Mouse (Mus musculus) midbrain, embryonic 15.5 days (tissue): ENCODE data around the gene Prkab1. TPM values are rescaled to one million over a fixed set of nuclear protein-coding genes. Genes with fewer than 3 reads are reported as not detected.

Experiments
- ATAC-seq: fragments of 200-750 bp; cut with Nextera tagmentation; replicated peaks from 2 replicates; pipeline ENCODE4 v1.8.0; 2017; ENCODE audit warnings: moderate TSS enrichment
- H3K27ac ChIP-seq: fragments of 300-500 bp; sonication (generic); 2 replicates; pipeline ENCODE4 v1.5.1; 2015; ENCODE audit warnings: mild to moderate bottlenecking, inconsistent platforms
- H3K27me3 ChIP-seq: fragments of 300-500 bp; sonication (generic); replicated peaks from 2 replicates; pipeline ENCODE4 v1.6.1; 2015; ENCODE audit warnings: inconsistent platforms
- H3K36me3 ChIP-seq: fragments of 300-500 bp; sonication (generic); replicated peaks from 2 replicates; pipeline ENCODE4 v1.6.1; 2015; ENCODE audit warnings: inconsistent platforms
- H3K4me1 ChIP-seq: fragments of 300-500 bp; sonication (generic); 2 replicates; pipeline ENCODE4 v1.6.1; 2015; ENCODE audit warnings: inconsistent platforms
- H3K4me2 ChIP-seq: fragments of 300-500 bp; sonication (generic); 2 replicates; pipeline ENCODE4 v1.6.1; 2015; ENCODE audit warnings: inconsistent platforms, mild to moderate bottlenecking, moderate library complexity
- H3K4me3 ChIP-seq: fragments of 300-500 bp; sonication (generic); 2 replicates; pipeline ENCODE4 v1.5.1; 2015; ENCODE audit warnings: mild to moderate bottlenecking, inconsistent platforms
- H3K9ac ChIP-seq: fragments of 300-500 bp; sonication (generic); 2 replicates; pipeline ENCODE4 v1.6.1; 2015; ENCODE audit warnings: mild to moderate bottlenecking, inconsistent platforms
- H3K9me3 ChIP-seq: fragments of 300-500 bp; sonication (generic); 2 replicates; pipeline ENCODE4 v1.6.1; 2016; ENCODE audit warnings: inconsistent platforms
- WGBS: fragments of 180-500 bp; shearing (Covaris S2); methylation state at CpG from one replicate; pipeline ENCODE4 v1.1.7; 2015; ENCODE audit warnings: mixed read lengths; 5-methylcytosine and 5-hydroxymethylcytosine counted together
- polyA plus RNA-seq: library from polyadenylated mRNA; unstranded; fragments of >200 nt; fragmentation: Nextera tagmentation; extraction: Ambion mirVana; gene quantifications from 2 replicates; pipeline ENCODE4 v1.2.1, GENCODE M21; 2015

Prkab1 gene
- 59.0 and 59.8 TPM in 2 replicates for polyA plus RNA-seq

DNA sequence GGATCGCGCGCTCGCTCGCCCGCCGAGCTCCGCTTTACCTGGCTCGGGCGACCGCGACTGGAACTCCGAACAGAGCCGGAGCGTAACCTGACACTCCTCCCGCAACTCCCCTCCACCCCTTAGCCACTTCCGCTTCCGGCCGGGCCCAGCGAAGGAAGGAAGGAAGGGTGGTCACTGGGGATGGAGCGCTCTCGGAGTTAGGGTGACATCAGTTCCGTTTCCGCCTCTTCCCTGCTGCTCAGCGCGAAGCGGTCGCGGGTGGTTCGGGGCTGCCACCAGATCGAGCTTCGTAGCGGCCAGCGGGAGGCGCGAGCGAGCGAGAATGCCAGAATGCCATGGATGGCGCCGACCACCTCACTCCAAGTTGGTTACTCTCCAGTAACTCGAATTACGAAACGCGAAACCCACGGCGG is at the start of gene Prkab1:
Gene Prkab1 (minus strand): TSS at position 182 of the 413 bp plus-strand sequence.
- H3K36me3 ChIP-seq: peaks cover 20% of the 10 kb centered on the region
- H3K27me3 ChIP-seq: 0 out of 2 replicates have a peak, but pooled peaks cover 3% of the 10 kb centered on the region
- peak; percentile 98 for ATAC-seq
- H3K4me2 ChIP-seq: peak within 1 kb of the TSS; percentile 91
- peak within 1 kb of the TSS; percentile 80 for H3K4me3 ChIP-seq
- peak within 1 kb of the TSS; percentile 64 for H3K27ac ChIP-seq
- under 1% methylated on average over 46 of the region's 46 CpGs for WGBS
- no peaks in the 10 kb centered on the region for H3K9me3 ChIP-seq
- H3K9ac ChIP-seq: peak within 1 kb of the TSS; percentile 74
- H3K4me1 ChIP-seq: peaks cover 19% of the 10 kb centered on the region

DNA sequence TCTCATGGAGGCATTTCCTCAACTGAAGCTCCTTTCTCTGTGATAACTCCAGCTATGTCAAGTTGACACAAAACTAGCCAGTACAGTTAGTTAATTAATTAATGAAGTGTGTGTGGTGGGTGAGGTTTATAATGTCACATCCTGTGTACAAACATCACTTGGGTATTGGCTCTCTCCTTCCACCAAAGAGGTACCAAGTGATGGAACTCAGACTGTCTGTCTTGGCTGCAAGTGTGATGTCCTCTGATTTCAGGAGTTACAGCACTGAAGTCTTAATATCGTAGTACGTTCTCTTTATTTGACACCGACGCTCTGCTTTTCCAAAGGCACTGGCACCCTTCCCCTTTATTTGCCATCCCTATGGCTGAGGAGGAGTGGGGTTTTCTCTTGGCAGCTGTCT is 45.3 kb upstream of the Prkab1 start:
- Histone ChIP-seq H3K27me3 (no peaks in the 10 kb centered on the region), H3K4me2 (no peak overlapping the region), H3K27ac (no peak overlapping the region), H3K9me3 (no peaks in the 10 kb centered on the region), H3K9ac (no peak overlapping the region), H3K4me1 (no peaks in the 10 kb centered on the region), H3K36me3 (no peaks in the 10 kb centered on the region), H3K4me3 (no peak overlapping the region)
- no peak for ATAC-seq
- 97% methylated on average over 4 of the region's 4 CpGs for WGBS

DNA sequence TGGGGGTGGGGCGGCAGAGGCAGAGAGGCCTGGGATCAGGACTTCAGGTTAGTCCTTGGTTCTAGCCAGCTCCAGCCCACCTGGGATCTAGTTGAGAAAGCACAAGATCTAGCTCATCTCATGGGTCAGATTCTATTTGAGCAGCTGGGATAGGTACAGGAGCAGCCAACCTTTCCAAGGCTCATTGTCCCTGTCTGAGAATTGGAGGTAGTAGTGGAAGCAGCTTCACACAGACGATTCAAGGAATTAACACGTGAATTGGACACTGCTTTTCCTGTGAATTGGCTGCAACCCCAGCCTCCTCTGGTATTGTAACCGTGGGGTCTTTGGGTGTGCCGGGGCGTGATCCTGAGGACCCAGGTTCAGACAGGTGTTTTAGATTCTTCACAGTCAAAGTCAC is 28.5 kb upstream of the Prkab1 start:
- no peaks in the 10 kb centered on the region for H3K27me3 ChIP-seq
- no peaks in the 10 kb centered on the region for H3K9me3 ChIP-seq
- ATAC-seq: no peak
- no peak overlapping the region for H3K4me2 ChIP-seq
- 61% methylated on average over 6 of the region's 6 CpGs for WGBS
- H3K27ac ChIP-seq: no peak overlapping the region
- no peak overlapping the region for H3K9ac ChIP-seq
- no peaks in the 10 kb centered on the region for H3K36me3 ChIP-seq
- no peak overlapping the region for H3K4me3 ChIP-seq
- no peaks in the 10 kb centered on the region for H3K4me1 ChIP-seq

DNA sequence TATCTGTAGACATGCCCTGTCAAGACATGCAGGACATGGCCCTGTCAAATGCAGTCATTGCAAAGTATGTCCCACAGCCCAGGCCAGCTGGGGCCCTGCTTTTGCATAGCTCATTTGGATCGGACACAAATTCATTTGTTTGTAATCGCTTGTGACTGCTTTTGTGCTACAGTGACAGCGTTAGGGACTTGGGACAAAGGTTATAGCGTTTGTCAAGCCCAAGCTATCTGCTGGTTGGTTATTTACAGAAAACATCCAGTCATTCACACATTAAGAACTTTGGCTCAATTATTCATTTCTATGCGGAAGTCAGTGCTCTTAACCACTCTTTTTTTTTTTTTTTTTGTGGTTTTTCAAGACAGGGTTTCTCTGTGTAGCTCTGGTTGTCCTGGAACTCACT is 27.9 kb upstream of the Prkab1 start:
- H3K27me3 ChIP-seq: no peaks in the 10 kb centered on the region
- no peak overlapping the region for H3K27ac ChIP-seq
- H3K4me3 ChIP-seq: no peak overlapping the region
- WGBS: 87% methylated on average over 5 of the region's 5 CpGs
- no peaks in the 10 kb centered on the region for H3K4me1 ChIP-seq
- no peak overlapping the region for H3K4me2 ChIP-seq
- no peak for ATAC-seq
- H3K9ac ChIP-seq: no peak overlapping the region
- no peaks in the 10 kb centered on the region for H3K36me3 ChIP-seq
- H3K9me3 ChIP-seq: no peaks in the 10 kb centered on the region

DNA sequence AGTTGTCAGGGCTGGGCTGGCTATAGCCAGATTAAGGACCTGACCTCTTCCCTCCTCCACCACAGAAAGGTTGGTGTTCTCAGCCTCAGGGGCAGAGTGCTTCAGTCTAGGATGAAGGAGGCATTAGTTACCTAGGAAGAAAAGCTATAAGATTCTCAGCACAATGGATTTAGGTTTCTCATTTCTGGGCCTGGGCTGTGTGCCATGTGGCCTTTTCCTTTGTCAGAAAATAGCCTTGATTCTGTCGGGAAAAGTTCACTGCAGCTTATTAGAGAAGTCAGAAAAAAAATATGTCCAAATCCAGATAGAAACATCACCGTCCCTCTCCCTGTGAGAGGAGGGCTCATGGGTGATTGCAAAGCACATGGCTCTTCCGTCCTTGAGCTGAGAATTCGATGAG is 25.5 kb upstream of the Prkab1 start:
- Histone ChIP-seq H3K9me3 (no peaks in the 10 kb centered on the region), H3K4me3 (no peak overlapping the region), H3K36me3 (no peaks in the 10 kb centered on the region), H3K4me1 (no peaks in the 10 kb centered on the region), H3K4me2 (no peak overlapping the region), H3K27ac (no peak overlapping the region), H3K27me3 (no peaks in the 10 kb centered on the region), H3K9ac (no peak overlapping the region)
- ATAC-seq: no peak
- 78% methylated on average over 4 of the region's 4 CpGs for WGBS

DNA sequence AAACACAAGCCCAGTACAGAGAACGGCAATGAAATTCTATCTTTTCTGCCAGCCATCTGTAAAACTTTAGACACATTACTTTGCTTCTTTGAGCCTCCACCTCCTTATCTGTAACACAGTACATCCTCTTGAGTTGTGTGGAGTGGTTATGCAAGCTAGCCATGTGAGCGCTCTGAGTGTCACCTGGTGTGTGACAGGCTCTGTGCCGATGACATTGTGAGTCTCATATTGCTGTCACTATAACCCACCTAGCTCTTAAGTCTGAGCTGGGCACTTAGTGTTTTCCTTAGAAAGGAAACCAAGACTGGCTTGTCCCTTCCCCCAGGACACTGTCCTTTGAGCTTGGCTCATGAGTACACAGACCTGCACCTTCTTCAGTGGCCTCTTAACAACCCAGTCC is 24.0 kb upstream of the Prkab1 start:
- no peaks in the 10 kb centered on the region for H3K9me3 ChIP-seq
- 96% methylated on average over 3 of the region's 3 CpGs for WGBS
- no peak overlapping the region for H3K4me2 ChIP-seq
- no peaks in the 10 kb centered on the region for H3K36me3 ChIP-seq
- H3K4me1 ChIP-seq: no peaks in the 10 kb centered on the region
- no peak overlapping the region for H3K4me3 ChIP-seq
- no peak overlapping the region for H3K9ac ChIP-seq
- no peak for ATAC-seq
- H3K27me3 ChIP-seq: no peaks in the 10 kb centered on the region
- H3K27ac ChIP-seq: no peak overlapping the region

DNA sequence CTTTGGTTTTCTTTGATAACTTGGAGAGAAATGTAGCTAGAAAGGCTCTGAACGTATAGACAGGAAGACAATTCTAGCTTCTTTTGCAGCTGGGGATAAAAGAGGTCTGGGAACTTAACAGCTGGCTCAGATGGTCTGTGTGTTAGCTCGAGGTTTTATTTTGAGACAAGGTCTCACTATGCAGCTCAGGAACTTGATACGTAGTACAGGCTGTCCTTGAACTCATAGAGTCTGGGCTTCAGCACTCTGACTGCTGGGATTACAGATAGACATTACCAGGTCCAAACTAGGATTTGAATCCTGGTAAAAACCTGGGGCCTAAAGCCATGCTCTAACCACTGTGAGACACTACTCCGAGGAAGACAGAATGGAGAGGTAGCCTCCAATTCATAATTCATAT is 21.9 kb upstream of the Prkab1 start:
- Histone ChIP-seq H3K4me2 (no peak overlapping the region), H3K9ac (no peak overlapping the region)
- ATAC-seq: no peak

DNA sequence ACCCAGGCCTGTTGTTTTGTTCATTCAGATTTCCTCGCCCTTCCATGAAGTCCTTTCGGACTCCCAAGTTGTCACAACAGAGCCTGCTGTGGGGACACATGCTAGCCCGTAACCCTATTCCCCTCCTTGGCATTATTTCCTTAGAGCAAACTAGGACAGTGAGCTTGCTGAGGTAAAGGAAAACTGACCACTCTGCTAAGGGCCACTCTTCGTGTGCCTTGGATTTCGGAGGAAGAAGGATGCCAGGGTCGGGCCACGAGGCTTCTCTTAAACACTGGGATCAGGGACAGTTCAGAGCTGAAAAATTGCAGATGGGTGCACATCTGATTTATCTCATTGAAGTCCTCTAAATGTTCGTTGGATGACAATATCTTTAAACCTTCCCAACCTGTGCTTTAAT is 21.3 kb upstream of the Prkab1 start:
- no peak overlapping the region for H3K27ac ChIP-seq
- WGBS: 86% methylated on average over 8 of the region's 8 CpGs
- H3K4me2 ChIP-seq: no peak overlapping the region
- H3K27me3 ChIP-seq: no peaks in the 10 kb centered on the region
- ATAC-seq: no peak
- no peaks in the 10 kb centered on the region for H3K9me3 ChIP-seq
- no peaks in the 10 kb centered on the region for H3K36me3 ChIP-seq
- no peak overlapping the region for H3K4me3 ChIP-seq
- H3K4me1 ChIP-seq: no peaks in the 10 kb centered on the region
- H3K9ac ChIP-seq: no peak overlapping the region

More for the DNA sequence above, 21.9 kb upstream of the Prkab1 start:
- Histone ChIP-seq H3K36me3 (no peaks in the 10 kb centered on the region), H3K4me3 (no peak overlapping the region), H3K27ac (no peak overlapping the region), H3K9me3 (no peaks in the 10 kb centered on the region), H3K4me1 (no peaks in the 10 kb centered on the region), H3K27me3 (no peaks in the 10 kb centered on the region)
- 88% methylated on average over 4 of the region's 4 CpGs for WGBS

DNA sequence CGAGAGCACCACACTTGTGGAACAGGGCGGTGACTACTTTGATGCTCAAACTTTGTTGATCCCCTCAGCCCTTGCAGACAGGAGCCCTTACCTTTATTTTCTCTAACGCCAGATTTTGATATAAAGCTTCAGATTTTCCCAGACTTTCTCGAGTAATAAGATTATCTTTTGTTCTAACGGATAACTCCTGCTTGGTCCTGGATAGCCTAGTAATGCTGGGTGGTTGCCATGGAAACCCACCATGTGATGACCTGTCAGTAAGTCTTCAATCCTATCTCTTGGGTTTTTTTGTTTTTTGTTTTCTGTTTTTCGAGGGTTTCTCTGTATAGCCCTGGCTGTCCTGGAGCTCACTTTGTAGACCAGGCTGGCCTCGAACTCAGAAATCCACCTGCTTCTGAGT is 17.9 kb upstream of the Prkab1 start:
- H3K4me2 ChIP-seq: no peak overlapping the region
- no peak overlapping the region for H3K4me3 ChIP-seq
- no peak overlapping the region for H3K27ac ChIP-seq
- 31% methylated on average over 7 of the region's 7 CpGs for WGBS
- no peaks in the 10 kb centered on the region for H3K9me3 ChIP-seq
- H3K9ac ChIP-seq: no peak overlapping the region
- no peaks in the 10 kb centered on the region for H3K36me3 ChIP-seq
- H3K4me1 ChIP-seq: no peaks in the 10 kb centered on the region
- ATAC-seq: no peak
- no peaks in the 10 kb centered on the region for H3K27me3 ChIP-seq

DNA sequence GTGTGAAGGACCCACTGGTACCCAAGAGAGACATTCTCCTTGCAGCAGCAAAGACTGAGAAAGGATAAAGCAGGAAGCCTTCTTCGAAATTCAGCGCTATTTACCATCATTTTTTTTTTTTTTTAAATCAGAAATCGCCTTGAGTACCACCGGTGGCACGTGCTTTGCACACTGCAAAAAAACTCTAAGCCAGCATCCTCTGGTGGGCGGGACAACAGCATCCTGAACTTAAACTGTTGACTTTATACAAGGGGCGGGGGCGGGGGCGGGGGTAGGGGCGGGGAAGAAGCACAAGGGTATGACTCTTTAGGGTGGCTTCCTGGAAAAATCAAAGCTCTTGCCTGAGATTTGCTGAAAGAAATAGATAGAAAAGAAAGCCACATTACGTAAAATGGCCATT is 15.4 kb upstream of the Prkab1 start:
- Histone ChIP-seq H3K9ac (no peak overlapping the region), H3K4me2 (no peak overlapping the region), H3K27ac (no peak overlapping the region), H3K4me3 (no peak overlapping the region), H3K4me1 (0 out of 2 replicates have a peak, but pooled peaks cover 3% of the 10 kb centered on the region), H3K36me3 (no peaks in the 10 kb centered on the region), H3K9me3 (no peaks in the 10 kb centered on the region), H3K27me3 (no peaks in the 10 kb centered on the region)
- WGBS: 36% methylated on average over 11 of the region's 11 CpGs
- ATAC-seq: no peak

DNA sequence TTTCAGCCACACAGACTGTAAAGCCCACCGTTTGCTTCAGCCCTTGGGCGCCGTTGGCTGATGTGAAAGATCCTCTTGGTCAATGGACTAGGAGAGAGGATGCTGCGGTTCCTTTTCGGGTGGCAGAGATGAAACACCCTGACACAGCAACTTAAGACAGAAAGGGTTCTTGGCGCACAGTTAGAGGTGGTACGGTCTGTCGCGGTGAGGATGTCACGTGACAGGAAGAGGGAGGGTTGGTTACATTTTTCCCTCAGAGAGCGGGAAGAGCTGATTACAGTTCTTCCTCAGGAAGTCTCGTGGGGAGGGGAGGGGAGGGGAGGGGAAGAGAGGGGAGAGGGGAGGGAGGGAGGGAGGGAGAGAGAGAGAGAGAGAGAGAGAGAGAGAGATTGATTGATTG is 13.4 kb upstream of the Prkab1 start:
- Histone ChIP-seq H3K4me3 (no peak overlapping the region), H3K9me3 (no peaks in the 10 kb centered on the region), H3K4me2 (no peak overlapping the region), H3K9ac (no peak overlapping the region), H3K27ac (no peak overlapping the region), H3K27me3 (no peaks in the 10 kb centered on the region), H3K4me1 (0 out of 2 replicates have a peak, but pooled peaks cover 3% of the 10 kb centered on the region), H3K36me3 (no peaks in the 10 kb centered on the region)
- 59% methylated on average over 11 of the region's 12 CpGs for WGBS
- ATAC-seq: no peak

- Histone ChIP-seq H3K4me1 (0 out of 2 replicates have a peak, but pooled peaks cover 3% of the 10 kb centered on the region), H3K4me2 (no peak overlapping the region), H3K9me3 (no peaks in the 10 kb centered on the region), H3K9ac (no peak overlapping the region), H3K4me3 (no peak overlapping the region), H3K36me3 (no peaks in the 10 kb centered on the region), H3K27ac (no peak overlapping the region), H3K27me3 (no peaks in the 10 kb centered on the region)
- 51% methylated on average over 16 of the region's 16 CpGs for WGBS
- ATAC-seq: no peak
These were observed 12.2 kb upstream of the Prkab1 start for GRCm38 (mm10) chr5:116036465-116036864.

- Histone ChIP-seq H3K9me3 (no peaks in the 10 kb centered on the region), H3K36me3 (no peaks in the 10 kb centered on the region), H3K27me3 (0 out of 2 replicates have a peak, but pooled peaks cover 7% of the 10 kb centered on the region), H3K9ac (peak overlapping the region; percentile 15; the same call in 1 of the 2 replicates), H3K4me2 (peak overlapping the region; percentile 46), H3K4me3 (peak overlapping the region; percentile 8), H3K27ac (no peak overlapping the region), H3K4me1 (peaks cover 7% of the 10 kb centered on the region; the same call in 1 of the 2 replicates)
- 0 out of 2 replicates have a peak, but pooled peaks have one; percentile 27 for ATAC-seq
- 4% methylated on average over 14 of the region's 14 CpGs for WGBS
These were observed 6.9 kb upstream of the Prkab1 start for GRCm38 (mm10) chr5:116031190-116031577.
